Mouse (Mus musculus) layer of hippocampus, adult 18-20 months (tissue): ENCODE measurements around the gene Fbn1. TPM values are rescaled to one million over a fixed set of nuclear protein-coding genes. Genes with fewer than 3 reads are reported as not detected.

Source experiments
- DNase-seq, 2 experiments: peaks; one replicate each; pipeline ENCODE4 v3.0.0; 2022; ENCODE audit warnings: low spot score in 2 of 2
- total RNA-seq, 2 experiments: library from RNA; stranded (reverse); gene quantifications; 2 replicates each; pipeline ENCODE4 v1.2.3; 2021

The Fbn1 gene
- total RNA-seq, 2 experiments from 2014 or later: 6.8 to 7.6 TPM

GRCm38 (mm10) chr2:125394428-125395101, 113.2 kb downstream of the Fbn1 start:
- DNase-seq: no peak

DNA sequence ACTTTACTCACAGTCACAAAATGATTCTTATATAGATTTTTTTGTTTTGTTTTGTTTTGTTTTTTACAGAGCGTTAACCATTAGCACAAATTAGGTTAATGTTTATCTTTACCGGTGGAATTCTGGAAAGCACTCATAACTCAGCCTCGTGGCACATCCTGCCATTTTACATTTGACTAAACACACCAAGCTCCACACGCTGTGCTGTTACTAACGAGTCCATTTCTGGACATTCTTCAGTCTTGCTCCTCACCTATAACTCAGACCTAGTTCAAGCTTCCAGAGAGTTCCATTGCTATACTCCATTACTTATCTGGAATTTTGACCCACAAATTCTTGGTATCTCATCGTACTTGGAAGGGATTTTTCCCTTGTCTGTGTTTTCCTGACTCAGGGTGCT, 116.2 kb downstream of the Fbn1 start:
- no peak for DNase-seq

DNA sequence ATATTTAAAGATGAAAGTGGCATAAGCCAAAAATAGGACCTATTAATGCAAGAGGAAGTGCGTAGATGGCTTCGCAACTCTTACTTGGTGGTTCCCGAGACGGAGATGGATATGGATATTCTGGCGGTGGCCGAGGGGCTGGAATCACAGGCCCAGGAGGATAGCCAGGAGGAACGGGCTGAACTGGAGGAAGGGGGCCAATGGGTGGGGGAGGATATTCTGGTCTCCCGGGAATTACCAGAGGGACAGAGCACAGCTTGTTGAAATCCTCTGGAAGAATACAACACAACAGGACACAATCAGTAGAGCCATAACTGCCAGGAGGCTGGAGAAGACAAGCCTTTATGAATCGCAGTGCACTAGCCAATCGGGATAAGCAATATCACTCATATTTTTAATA, 118.0 kb downstream of the Fbn1 start:
- no peak for DNase-seq

DNA sequence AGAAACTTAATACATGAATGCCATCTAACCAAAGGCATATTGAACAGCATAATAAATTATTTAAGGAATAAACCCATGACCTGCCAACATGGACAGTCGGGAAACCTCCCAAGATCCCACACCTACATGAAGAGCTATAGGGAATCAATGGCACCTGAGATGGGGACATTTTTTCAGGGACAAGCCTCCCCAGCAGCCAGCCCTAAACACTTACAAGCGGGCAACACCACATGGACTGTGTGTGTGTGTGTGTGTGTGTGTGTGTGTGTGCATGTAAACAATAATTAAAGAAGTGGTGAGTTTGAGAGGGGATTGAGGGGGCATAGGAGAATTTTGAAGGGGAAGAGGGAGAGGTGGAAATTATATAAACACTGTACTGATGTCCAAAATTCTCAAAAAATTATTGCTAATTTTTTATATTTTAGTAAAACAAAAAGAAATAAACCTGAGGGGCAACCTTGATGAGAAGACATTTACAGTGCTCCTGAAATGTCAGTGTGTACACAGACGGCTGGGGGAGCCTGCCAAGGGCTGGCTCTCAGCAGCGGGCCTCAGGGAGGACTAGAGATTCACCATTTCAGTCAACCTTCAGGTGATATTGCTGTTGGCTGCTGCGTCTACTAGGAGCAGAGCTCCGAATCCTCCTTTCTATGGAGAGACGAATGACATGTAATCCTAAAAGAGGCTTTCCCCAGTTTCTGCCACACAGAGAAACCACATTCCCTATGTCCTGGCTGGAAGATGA, 121.4 kb downstream of the Fbn1 start:
- DNase-seq: no peak

- DNase-seq: no peak
Observed at GRCm38 (mm10) chr2:125384941-125385340, 122.9 kb downstream of the Fbn1 start.

DNA sequence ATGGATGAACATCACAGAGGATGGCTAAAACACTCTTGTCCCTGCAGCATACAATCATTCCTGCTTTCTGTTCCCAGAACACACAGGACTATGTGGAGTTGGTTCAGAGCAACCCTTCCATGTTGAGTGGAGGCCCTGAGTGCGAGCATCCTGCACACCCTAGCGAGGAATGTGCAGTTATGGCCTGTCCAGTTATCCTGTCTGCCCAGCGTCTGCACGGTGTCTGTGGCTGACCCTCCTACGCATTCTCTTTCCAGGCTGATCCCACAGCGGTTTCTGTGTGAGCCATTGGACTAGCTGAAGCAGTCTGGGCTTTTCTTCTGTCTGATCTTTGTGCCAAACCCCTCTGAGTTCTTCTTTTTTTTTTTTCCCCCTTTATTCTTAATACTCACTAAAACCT, 123.4 kb downstream of the Fbn1 start:
- no peak for DNase-seq

- DNase-seq: no peak
Observed at GRCm38 (mm10) chr2:125383273-125383641, 124.5 kb downstream of the Fbn1 start.

- no peak for DNase-seq
Observed at GRCm38 (mm10) chr2:125382613-125383272, 125.0 kb downstream of the Fbn1 start.

DNA sequence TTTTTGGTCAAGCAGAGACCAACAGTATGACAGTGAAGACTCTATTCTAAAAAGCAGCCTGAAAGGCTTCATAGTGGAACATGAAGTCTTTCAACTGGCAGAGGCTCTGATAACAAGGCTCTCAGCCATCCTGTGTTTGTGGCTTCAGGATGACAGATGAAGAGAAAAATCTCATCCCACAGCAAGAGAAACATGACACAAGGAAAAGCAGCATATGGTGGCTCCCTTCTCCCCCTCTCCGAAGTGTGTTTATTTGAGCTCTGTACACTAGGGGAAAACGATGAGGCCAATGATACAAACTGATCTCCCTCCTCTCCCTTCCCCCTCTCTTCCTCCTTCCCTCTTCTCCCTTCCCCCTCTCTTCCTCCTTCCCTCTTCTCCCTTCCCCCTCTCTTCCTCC, 127.7 kb downstream of the Fbn1 start:
- peak; percentile 16 to 42 for DNase-seq

- DNase-seq: no peak
Observed at GRCm38 (mm10) chr2:125379206-125379605, 128.6 kb downstream of the Fbn1 start.

DNA sequence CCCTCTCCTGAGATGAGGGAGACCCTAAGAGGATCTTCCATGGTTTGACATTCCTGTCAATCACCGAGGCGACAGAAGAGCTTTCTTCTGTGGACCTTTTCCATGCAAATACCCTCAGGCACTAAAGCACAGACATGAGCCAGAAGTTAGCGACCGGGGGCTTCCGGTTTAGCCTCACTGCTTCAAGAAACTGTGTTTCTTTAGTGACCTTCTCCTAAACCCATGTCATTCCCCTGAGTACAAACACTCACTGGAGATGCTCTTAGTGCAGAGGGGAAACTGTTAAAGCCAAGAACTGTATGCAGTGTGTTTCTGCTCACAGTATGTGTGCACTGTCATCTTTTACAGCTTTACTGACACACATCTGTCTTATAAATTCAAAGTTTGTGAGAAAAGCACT, 131.9 kb downstream of the Fbn1 start:
- DNase-seq: no peak

DNA sequence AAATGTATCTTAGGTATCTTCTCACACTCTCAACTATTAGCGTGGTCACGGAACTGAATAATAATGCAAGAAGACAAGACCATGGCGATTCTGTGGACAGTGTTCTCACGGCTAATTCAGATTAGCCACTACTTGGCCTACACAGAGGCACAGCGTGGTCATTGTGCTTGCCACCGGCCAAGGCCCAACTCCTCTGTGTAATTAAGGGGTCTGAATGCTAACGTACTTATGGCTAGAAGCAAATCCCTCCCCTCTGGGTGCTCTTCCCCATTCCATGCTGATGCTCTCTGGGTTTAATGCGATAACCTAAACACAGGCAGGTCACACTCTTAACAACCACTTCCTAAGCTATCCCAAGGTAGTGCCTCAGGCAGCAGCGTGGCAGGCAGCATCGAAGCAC, 132.5 kb downstream of the Fbn1 start:
- no peak for DNase-seq

DNA sequence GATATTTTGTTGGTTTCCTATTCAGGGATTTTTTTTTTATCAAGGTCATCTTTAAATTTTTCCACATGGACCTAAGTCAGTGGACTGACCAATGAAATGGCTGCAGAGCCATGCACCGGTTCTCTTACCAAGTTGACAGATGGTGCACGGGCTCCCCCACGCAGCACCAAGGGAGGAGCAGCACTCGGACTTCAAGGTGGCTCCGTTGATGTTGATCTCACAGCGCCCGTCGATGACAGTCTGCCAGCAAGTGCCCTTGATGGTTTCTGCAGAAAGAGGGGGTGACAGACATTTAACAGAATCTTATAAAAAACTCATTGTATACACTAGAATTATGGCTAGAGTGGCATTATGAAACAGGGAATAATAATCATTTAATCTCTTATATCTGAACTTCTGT, 138.1 kb downstream of the Fbn1 start:
- no peak for DNase-seq

DNA sequence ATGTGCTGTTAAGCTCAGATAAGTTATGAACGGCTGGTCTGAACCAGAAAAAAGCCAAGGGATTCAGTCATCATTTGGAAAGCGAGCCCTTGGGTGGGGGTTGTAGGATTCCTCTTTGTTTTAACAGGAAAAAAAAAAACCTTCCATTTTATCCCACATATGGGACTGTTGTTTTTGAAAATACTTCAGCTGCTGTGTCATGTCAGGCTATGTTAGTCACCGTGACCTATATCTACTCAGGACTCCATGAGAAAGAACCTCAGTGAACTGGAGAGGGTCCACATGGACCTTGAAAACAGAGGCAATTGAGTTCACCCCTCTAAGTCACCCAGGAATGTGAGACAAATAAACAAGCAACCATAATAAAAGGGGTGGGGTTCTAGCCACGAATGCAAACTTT, 139.2 kb downstream of the Fbn1 start:
- no peak for DNase-seq

- DNase-seq: no peak
Observed at GRCm38 (mm10) chr2:125361661-125362060, 146.1 kb downstream of the Fbn1 start.

DNA sequence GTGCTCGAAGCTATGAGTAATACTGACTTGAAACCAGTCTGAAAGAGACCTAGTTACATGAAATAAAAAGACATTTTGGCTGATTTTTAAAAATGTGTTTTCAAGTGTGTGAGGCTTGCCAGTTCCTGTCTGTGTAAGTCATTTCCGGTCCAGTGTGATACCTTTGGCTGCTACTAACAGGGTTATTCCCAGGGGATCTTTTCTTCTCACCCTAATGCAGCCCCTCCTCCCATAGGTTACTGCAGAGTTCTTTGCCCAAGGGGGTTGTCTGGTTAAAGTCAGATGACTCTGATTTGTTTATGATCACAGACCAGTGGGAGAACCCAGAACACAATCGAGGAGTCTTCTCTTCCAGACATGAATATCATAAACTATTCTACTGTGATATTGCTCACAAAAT, 151.3 kb downstream of the Fbn1 start:
- DNase-seq: no peak

GRCm38 (mm10) chr2:125356068-125356467, 151.7 kb downstream of the Fbn1 start:
- DNase-seq: no peak

DNA sequence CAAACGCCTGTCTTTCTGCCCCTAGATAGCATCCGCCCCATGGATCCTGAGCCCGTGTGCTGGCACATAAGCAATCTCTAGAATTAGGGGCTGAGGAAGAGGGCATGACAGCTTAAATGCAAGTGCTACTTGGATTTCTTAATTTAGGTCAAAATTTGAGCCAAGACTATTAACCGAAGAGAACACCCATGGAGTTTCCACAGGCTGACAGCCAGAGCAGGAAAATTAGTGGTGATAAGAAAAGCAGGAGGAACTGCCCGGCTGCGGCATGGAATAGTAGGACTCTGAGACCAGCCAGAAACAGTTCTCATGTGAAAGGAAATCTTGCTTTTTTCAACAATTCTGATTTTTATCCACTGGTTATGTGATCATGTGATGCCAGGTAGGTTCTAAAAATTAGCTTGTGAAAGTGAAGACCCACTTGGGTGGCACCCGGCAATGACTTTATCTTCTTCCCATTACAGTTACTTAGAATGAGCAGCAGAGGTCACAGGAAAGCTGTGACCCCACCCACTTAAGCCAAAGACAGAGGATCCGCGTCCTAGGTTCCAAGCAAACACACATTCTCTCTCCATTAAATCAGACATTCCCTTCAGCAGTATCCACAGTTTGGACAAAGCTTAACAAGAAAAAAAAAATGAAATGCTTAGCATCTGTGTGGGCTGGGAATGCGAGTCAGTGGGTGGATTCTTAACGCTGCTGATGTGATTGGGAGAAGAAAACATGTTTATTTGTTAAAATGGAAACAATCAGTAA, 152.4 kb downstream of the Fbn1 start:
- DNase-seq: no peak

- DNase-seq: peak in 1 of 2 experiments; percentile 26
Observed at GRCm38 (mm10) chr2:125354587-125354986, 153.2 kb downstream of the Fbn1 start.

DNA sequence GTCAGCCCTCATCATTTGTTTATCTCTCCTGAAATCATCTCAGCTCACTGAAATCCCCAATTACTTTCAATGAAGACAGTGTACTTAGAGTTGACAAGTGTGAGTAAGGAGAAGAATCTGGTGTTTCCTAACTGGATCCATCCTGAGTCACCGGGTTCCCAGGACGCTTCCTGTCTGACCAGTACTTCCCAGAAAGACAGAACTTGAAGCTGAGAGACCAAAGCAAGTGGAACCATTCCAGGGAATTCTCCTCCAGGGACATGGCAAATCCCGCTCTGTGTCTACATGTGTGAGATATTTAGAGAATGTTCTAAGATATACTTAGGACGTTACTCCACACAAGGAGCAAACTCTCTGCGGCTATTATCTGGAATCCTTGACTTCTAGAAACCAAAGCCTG, 158.6 kb downstream of the Fbn1 start:
- no peak for DNase-seq

GRCm38 (mm10) chr2:125342181-125342950, 165.4 kb downstream of the Fbn1 start:
- DNase-seq: no peak
